Mouse (Mus musculus): ENCODE data around the gene Olfr689.
"Not testable (repeated sequence)": the region's sequence is repeated elsewhere in the genome, so short reads cannot be mapped to it uniquely, and the experiment has no call there.

The Olfr689 gene

DNA sequence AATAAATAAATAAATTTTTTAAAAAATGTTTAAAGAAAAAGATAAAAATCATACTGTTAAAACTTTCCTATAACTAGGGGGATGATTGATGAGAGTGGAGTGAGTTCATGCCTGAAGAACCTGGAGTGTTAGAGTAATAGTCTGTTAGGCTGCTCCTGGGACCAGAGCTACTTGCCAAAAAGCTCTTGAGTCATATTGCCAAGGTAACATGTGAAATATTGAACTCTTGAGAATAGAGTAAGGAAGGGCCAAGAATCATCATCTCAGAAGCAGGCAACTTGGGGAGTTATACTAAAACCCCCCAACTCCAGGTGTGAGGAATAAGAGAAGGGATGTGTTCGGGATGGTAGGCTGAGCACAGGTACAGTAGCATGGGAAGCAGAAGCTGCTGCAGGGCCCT is at the start of gene Olfr689:
Olfr689 (plus strand) TSS at position 301 of the 400 bp plus-strand sequence.
- DNase-seq (ENCODE audit: low spot score): no peak

DNA sequence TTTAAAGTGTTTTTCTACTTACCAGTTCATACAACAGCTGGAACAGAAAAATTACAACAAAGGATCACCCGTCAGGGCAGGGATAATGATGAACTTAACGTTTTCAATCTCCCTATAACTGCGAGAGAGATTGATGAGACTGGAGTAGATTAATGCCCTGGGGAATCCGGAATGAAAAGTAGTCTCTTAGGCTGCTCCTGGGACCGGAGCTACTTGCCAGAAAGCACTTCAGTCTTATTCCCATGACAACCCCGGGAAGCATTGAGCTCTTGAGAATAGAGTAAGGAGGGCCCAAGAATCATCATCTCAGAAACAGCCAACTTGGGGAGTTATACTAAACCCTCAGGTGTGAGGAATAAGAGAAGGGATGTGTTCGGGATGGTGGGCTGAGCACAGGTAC is 38.5 kb upstream of the Olfr689 start:
- DNase-seq (ENCODE audit: low spot score): no peak

DNA sequence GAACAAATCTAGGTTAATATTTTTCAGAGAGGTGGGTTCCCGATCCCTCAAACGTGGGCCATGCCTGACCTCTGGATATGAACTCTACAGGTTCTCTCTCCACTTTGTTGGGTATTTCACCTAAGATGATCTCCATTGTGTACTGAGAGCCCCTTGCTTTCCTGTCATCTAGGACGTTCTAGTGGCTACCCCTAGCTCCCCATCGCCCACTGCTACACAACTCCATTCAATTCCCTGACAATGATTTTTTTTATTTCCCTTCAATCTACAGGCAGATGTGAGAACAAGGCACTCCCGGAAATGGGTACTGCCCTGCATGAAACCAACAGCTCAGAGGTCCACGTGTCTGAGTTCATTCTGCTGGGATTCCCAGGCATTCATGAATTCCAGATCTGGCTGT is 23.2 kb upstream of the Olfr689 start, which contains the start of gene Olfr688:
Olfr688 (plus strand) TSS at position 301 of the 400 bp plus-strand sequence.
- no peak for DNase-seq (ENCODE audit: low spot score)

DNA sequence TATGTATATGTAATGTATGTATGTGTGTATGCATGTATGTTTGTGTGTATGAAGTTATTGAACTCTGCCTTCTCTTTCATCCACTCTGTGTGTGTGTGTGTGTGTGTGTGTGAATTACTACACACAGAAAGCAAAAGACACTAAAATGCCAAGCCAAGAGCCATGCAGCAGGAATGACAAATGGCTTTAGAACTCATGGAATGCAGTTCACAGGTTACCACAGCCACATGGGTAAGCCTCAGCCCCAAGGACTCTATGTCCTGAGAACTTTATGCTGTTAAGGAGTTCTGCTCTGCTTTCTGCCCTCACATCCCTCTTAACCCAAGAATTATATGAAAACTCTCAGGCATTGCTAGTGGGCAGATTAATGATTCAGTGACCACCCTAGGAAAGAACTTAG is 20.9 kb upstream of the Olfr689 start:
- no peak for DNase-seq (ENCODE audit: low spot score)

DNA sequence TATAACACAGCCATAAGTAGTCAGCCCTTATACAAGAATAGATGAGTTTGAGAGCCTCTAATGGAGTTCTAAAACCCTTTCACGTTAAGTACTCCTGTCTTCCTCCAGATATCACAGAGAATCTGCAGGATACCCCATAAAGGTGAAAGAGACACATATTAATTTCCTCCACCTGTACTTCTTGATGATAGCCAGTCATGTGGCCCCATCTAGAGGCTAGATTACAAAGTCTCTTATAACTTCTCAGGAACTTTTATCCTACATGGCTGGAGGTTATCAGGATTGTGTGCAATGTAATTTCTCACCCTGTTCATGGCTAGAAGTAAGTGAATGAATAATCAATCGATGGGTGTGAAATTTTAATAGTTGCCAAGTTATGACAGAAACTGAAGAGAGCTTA is 14.3 kb downstream of the Olfr689 start:
- DNase-seq (ENCODE audit: low spot score): no peak

DNA sequence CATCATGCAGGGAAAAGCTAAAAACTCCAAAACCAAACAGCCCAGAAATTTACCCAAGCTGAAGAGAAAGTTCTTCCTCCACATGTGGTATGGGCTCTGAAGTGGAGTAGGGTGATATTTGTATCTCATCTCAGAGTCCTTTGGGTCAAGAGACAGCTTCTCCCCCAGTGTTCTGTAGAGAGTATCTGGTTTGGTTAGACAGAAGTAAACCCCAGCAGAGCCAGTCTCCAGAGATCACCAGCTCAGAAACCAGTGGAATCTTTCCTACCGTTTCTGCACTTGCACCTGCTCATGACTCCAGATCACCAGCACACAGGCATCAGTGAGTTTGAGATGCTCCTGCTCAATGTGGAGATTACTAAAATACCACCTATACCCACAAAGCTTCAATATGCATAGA is 23.0 kb downstream of the Olfr689 start, which contains the start of gene Olfr690:
Olfr690 (minus strand) TSS at position 101 of the 400 bp plus-strand sequence.
- DNase-seq (ENCODE audit: low spot score): no peak

DNA sequence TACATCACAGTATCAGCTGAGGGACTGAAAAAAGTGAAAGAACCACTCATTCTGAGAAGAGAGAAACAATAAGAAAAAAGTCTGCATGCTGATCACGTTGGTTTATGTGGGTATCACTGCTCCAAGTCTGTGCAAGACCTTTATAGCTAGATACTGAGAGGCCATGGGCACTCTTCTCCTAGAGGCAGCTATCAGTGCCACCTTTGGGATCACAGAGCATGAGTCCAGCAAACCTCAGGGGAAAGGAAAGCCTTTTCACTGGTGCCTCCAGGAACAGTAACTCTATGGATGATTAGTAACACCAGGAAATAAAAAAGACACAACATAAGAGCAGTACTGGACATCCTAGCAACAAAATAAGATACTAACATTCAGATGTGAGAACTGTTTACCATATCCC is 31.2 kb downstream of the Olfr689 start, which contains the start of gene Olfr691:
Olfr691 (minus strand) TSS at position 101 of the 400 bp plus-strand sequence.
- no peak for DNase-seq (ENCODE audit: low spot score)

DNA sequence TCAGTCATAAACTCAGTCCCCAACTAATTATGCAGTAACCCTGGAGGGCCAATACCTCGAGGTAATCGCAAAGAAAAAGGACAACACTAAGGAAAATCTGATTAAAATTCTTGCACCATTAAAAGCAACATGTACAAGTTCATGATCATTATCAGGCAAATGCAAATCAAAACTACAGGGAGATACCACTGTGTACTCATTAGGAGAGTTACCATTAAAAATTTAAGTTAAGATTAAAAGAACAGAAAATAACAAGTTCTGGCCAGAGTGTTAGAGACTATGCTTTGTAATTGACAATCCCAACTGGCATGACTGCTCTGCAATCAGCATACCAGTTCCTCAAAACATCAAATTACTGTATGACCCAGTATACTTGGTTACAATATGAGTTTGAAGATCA is 31.8 kb downstream of the Olfr689 start:
- no peak for DNase-seq (ENCODE audit: low spot score)

DNA sequence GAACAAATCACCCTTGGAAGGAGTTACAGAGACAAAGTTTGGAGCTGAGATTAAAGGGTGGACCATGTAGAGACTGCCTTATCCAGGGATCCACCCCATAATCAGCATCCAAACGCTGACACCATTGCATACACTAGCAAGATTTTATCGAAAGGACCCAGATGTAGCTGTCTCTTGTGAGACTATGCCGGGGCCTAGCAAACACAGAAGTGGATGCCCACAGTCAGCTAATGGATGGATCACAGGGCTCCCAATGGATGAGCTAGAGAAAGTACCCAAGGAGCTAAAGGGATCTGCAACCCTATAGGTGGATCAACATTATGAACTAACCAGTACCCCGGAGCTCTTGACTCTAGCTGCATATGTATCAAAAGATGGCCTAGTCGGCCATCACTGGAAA is 45.1 kb downstream of the Olfr689 start:
- not testable (repeated sequence) for DNase-seq (ENCODE audit: low spot score)

DNA sequence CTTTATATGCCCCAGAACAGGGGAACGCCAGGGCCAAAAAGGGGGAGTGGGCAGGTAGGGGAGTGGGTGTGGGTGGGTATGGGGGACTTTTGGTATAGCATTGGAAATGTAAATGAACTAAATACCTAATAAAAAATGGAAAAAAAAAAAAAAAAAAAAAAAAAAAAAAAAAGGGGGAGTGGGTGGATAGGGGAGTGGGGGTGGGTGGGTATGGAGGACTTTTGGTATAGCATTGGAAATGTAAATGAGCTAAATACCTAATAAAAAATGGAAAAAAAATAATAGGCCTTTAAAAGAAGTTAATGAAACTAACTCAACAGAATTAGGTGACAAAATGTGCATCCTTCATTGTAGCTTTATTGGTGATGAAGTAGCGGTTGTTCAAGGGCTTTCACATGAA is 45.5 kb downstream of the Olfr689 start:
- DNase-seq (ENCODE audit: low spot score): not testable (repeated sequence)

DNA sequence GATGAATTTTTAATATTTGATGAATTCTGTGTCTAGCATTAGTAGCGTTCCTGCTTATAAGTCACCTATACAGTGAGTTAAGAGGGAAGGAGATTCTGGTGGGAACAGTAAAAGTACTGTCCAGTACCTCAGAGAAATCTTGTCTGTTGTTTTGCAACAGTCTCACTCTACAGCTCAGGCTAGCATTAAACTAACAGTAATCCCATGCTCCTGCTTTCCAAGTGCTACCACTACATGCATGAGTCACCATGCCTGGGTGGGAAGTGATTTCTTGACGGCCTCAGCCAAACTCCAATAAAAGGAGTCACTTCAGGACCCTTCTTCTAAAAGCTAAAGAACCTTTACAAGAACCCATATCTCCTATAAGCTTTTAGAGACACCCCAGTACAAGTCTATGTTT is 50.7 kb downstream of the Olfr689 start:
- DNase-seq (ENCODE audit: low spot score): no peak

DNA sequence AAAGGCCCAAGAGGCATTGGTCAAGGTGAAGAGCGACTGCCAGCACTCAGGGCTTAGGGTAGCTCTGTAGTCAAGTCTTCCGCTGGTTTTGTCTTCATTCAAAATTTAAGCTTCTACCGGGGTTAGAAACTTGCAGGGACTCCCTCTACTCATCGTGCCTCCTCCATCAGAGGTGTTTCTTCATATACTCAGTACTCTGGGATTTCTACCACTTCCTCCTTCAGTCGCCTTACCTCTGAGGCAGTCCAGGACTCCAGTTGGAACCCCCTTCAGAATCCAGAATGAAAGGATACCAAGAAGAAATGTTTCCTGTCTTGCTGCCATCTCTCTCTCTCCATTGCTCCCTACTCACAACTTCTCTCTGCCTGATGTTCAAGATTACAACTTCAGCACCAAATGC is 56.3 kb downstream of the Olfr689 start:
- no peak for DNase-seq (ENCODE audit: low spot score)

DNA sequence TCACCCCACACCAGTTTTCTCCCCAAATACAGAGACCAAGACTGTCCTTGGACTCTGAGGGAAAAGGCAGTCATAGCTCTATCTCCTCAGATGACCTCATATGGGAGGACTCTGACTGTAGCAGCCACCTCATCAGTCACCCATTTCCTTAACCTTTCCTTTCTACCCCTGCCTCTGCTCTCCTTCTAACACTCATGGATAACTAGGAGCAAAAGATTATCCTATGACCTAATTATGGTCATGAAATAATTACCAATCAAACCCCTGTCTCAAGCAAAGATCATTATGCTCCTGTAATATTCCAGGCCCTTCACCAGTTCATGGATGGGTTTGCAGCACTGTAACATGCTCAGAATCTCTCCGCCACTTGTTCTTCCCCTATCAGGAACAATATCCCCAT is 57.0 kb downstream of the Olfr689 start, which contains the start of gene Olfr692:
Olfr692 (plus strand) TSS at position 301 of the 400 bp plus-strand sequence.
- DNase-seq (ENCODE audit: low spot score): no peak

DNA sequence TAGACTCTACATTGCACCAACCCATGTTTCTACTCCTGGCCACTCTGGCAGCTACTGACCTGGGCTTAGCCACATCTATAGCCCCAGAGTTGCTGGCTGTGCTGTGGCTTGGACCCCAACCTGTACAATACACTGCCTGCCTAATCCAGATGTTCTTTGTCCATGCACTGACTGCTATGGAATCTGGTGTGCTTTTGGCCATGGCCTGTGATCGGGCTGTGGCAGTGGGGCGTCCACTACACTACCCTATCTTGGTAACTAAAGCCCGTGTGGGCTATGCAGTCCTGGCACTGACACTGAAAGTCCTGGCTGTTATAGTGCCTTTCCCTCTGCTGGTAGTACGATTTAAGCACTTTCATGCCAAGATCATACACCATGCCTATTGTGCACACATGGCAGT is 57.6 kb downstream of the Olfr689 start:
- no peak for DNase-seq (ENCODE audit: low spot score)
